Mouse (Mus musculus) lung, postnatal 25 days (tissue): ENCODE data around the gene Il1f5.

Experiments used
- DNase-seq: peaks from one replicate; pipeline ENCODE4 v3.0.0; 2022; ENCODE audit warnings: low spot score

The Il1f5 gene

GRCm38 (mm10) chr2:24276654-24277053 lies at the start of gene Il1f5:
Gene Il1f5 (plus strand): TSS chr2:24276954.
- DNase-seq, result no peak

GRCm38 (mm10) chr2:24227191-24227590 lies 49.6 kb upstream of the Il1f5 start:
- DNase-seq, result no peak

- DNase-seq, result no peak
These were observed 9.3 kb upstream of the Il1f5 start for GRCm38 (mm10) chr2:24267503-24267902.

- no peak for DNase-seq
These were observed 3.1 kb upstream of the Il1f5 start for GRCm38 (mm10) chr2:24273619-24274018.

GRCm38 (mm10) chr2:24275146-24275545 lies 1.6 kb upstream of the Il1f5 start:
- DNase-seq, result no peak

GRCm38 (mm10) chr2:24290896-24291295 lies 14.1 kb downstream of the Il1f5 start, which contains the start of gene Il1f10:
Gene Il1f10 (plus strand): TSS chr2:24291196.
- no peak for DNase-seq

GRCm38 (mm10) chr2:24294616-24295015 lies 17.9 kb downstream of the Il1f5 start:
- DNase-seq, result no peak

- DNase-seq, result peak; percentile 18
These were observed 20.1 kb downstream of the Il1f5 start for GRCm38 (mm10) chr2:24296837-24297236.

GRCm38 (mm10) chr2:24311302-24312001 lies 34.7 kb downstream of the Il1f5 start:
- peak; percentile 68 for DNase-seq

- no peak for DNase-seq
These were observed 40.2 kb downstream of the Il1f5 start for GRCm38 (mm10) chr2:24316919-24317318.

GRCm38 (mm10) chr2:24317919-24318598 lies 41.3 kb downstream of the Il1f5 start:
- no peak for DNase-seq
